24 mouse cellular contexts compared by ENCODE assay signal in the genomic region with DNA sequence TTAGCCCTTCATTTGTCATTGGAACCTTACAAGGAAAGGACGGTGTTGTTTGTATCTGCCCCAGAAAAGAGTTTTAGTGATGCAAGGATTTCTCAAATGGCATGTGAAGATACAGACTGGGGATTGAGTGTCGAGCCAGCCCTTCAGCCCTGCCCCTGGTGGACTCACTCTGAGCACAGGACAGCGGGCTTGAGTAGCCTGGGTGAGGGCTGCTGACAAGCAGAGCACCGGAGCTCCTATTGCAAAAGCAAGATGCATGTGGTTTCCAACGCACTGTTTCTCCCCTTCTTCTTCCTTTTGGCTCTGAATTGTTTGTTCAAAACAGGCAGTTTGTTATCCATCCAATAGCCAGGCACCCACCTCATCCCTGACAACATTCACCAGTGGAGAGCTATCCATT.
"Had no signal": no experiment of that assay in that cellular context is flagged by ENCODE, and none has a peak within 500 bp of the region (broad histone marks: within the 10 kb centered on the region; RNA-seq: fewer than 3 reads in every experiment).

No protein-coding gene starts in this region.

- H3K4me1 ChIP-seq: heart, embryonic 10.5 days; heart, embryonic 12.5 days; hindbrain, embryonic 10.5 days; hindbrain, embryonic 13.5 days; hindbrain, embryonic 15.5 days; limb, embryonic 10.5 days; limb, embryonic 12.5 days; liver, embryonic 13.5 days; liver, embryonic 15.5 days had no signal

- H3K9ac ChIP-seq: heart, embryonic 12.5 days; hindbrain, embryonic 13.5 days; hindbrain, embryonic 15.5 days; limb, embryonic 12.5 days; liver, embryonic 13.5 days; liver, embryonic 15.5 days had no signal

- H3K9me3 ChIP-seq: heart, embryonic 10.5 days; heart, embryonic 12.5 days; hindbrain, embryonic 13.5 days; hindbrain, embryonic 15.5 days; limb, embryonic 10.5 days; limb, embryonic 12.5 days; liver, embryonic 13.5 days; liver, embryonic 15.5 days had no signal

- H3K36me3 ChIP-seq: heart, embryonic 10.5 days; heart, embryonic 12.5 days; hindbrain, embryonic 10.5 days; hindbrain, embryonic 13.5 days; hindbrain, embryonic 15.5 days; limb, embryonic 10.5 days; limb, embryonic 12.5 days; liver, embryonic 13.5 days; liver, embryonic 15.5 days had no signal

- H3K27me3 ChIP-seq: heart, embryonic 12.5 days; hindbrain, embryonic 13.5 days; hindbrain, embryonic 15.5 days; limb, embryonic 12.5 days; liver, embryonic 13.5 days; liver, embryonic 15.5 days had no signal

- DNase-seq: gastrocnemius, postnatal 14 days; gastrocnemius, postnatal 36 days; heart, postnatal 10 days; heart, postnatal 4 days; kidney, adult 18-20 months; kidney, adult 8-10 months; kidney, postnatal 10 days; kidney, postnatal 25 days; kidney, postnatal 4 days; liver; liver, embryonic 13.5 days had no signal

- H3K27ac ChIP-seq: heart, embryonic 10.5 days; hindbrain, embryonic 10.5 days; hindbrain, embryonic 13.5 days; hindbrain, embryonic 15.5 days; hindbrain, postnatal 0 days; layer of hippocampus, adult 2 months; left cerebral cortex, adult 2 months; limb, embryonic 10.5 days; limb, embryonic 12.5 days; liver, embryonic 13.5 days; liver, embryonic 15.5 days had no signal

- H3K4me3 ChIP-seq: heart, embryonic 10.5 days; heart, embryonic 12.5 days; hindbrain, embryonic 10.5 days; hindbrain, embryonic 13.5 days; hindbrain, embryonic 15.5 days; layer of hippocampus, adult 2 months; left cerebral cortex, adult 2 months; limb, embryonic 10.5 days; limb, embryonic 12.5 days; liver, embryonic 13.5 days; liver, embryonic 15.5 days had no signal

- ATAC-seq: hindbrain, postnatal 0 days; intestine, postnatal 0 days had no signal

- H3K4me2 ChIP-seq: heart, embryonic 12.5 days; hindbrain, embryonic 13.5 days; hindbrain, embryonic 15.5 days; limb, embryonic 12.5 days; liver, embryonic 11.5 days; liver, embryonic 13.5 days; liver, embryonic 15.5 days had no signal
